Mouse (Mus musculus) MN1 (cell line): ENCODE measurements around the gene Spint4.
"Not testable (repeated sequence)": the region's sequence is repeated elsewhere in the genome, so short reads cannot be mapped to it uniquely, and the experiment has no call there.

Experiments used
- DNase-seq: peaks from one replicate; pipeline ENCODE4 v3.0.0-alpha.2; 2016; ENCODE audit warnings: low spot score

The Spint4 gene

DNA sequence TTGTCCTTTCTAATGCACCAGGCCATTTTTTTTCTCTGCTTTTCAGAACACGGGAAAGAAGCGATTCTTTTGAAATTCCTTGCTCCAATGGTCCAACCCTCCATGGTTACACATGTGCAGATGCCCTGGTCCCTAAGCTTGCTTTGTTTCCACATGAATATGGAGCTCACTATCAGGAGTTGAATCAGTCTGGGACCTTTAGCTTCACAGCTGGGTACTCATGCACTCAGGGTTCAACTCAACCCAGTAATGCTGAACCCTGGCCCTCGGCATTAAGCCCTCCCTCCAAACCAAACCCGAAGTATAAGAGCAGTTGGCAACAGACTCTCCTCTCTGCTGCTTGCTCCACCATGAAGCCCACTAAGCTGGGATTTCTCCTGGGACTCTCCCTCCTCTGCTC lies at the start of gene Spint4:
Spint4 (plus strand) TSS at position 301 of the 400 bp plus-strand sequence.
- DNase-seq = no peak

- DNase-seq = no peak
Observed at GRCm38 (mm10) chr2:164655858-164656257, 42.4 kb upstream of the Spint4 start, which contains the start of gene Wfdc10. Wfdc10 (plus strand) TSS chr2:164656046.

DNA sequence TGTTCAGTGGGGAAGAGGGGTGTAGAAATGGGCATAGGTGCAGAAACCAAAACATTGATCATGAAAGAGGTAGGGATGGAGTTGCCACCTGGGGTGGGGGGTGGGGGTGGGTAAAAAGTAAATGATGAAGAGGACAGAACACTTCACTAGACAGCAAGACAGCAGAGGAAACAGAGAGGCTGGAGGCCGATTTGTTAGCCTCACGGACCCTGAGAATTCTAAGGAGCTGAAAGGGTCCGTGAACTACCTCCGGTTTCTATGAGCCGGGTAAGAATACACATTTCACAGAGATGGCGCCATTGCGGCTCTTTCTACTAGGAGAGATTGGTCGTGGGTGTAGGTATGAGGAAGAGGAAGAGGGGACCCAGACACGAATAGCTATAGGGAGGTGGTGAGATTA lies 41.8 kb upstream of the Spint4 start, which contains the start of gene Wfdc9:
Wfdc9 (minus strand) TSS at position 101 of the 400 bp plus-strand sequence.
- no peak for DNase-seq

DNA sequence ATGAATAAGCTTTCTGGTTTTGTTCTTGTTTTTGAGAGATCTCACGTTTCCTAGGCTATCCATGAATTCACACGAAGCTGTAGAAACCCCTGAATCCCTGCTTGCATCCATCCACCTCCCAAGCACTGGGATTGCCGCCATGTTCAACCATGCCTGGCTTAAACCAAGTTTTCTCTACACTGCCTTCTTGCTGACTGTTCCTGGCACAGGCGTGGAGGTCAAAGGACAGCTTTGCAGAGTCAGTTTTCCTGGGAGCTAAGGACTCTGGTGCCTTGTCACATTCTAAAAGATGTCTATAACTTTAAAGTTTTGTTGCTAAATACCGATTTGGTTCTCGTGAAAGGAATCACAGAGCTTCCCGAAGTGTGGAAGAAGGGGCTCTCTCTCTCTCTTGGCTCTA lies 33.5 kb upstream of the Spint4 start:
- no peak for DNase-seq

DNA sequence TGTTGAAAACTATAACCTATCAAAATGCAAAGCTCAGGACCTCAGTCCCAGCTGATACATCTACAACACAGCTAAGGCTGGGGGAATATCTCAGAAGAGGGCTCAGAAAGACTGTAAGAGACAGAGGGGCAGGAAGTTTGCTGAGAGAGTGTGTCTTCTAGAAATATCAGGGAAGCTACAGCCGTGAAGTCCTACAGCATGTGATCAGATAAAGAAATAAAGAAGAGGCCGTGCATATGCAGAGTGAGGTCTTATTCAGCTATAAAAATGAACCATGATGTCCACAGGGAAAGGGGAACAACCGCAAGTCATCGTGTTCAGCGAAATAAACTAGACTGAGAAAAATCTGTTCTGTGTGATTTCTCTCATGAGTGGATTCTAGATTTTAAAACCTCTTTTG lies 28.0 kb upstream of the Spint4 start:
- no peak for DNase-seq

DNA sequence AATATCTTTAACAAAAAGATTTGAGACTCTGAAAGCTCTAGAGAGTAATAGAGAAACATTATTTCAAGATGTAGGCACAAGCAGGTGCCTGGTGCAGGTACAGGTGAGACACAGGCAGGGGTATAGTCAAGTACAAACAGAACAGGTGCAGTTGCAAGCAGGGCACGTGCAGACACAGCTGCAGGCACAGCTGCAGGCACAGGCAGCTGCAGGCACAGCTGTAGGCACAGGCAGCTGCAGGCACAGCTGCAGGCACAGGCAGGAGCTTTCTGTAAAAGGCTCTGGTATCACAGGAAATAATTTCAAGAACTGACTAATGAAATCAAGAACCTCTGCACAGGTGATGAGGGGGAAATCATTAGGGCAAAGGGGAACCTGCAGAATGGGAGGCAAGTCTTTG lies 27.4 kb upstream of the Spint4 start:
- no peak for DNase-seq

DNA sequence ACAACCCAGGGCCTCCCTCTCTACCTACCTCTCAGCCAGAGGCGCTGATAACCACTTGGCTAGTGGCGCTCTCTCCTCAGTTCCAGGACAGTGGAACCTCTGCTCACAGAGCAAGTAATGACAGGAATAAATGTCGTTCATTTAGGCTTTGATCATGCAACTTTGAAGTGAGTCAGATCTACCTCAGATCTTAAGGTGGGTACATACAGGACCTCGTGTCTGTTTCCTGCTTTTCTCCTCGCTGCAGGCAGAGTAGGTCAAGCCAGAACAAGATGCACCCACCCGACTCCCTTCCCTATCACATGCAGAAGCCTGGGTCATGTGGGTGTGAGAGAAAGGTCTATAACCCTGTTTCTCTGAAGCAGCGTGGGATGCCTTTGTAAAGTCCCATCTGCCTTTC lies 24.3 kb upstream of the Spint4 start, which contains the start of gene Wfdc11:
Wfdc11 (minus strand) TSS at position 101 of the 400 bp plus-strand sequence.
- DNase-seq = no peak

DNA sequence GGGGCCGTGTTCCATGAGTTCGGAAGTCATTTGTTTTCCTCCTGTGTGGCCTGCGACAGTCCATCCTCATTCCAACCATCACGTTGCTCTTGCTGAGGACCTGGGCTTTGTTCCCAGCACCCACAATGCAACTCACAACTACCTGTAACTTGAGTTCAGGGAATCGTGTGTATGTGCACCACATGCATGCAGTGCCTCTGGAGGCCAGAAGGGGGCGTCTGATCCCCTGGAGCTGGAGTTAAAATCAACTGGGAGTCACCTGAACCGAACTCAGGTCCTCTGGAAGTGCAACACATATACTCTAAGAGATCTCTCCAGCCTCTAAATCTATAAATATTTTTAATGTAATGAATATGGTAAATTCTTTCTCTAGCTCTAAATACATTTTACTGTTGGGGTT lies 22.2 kb upstream of the Spint4 start:
- no peak for DNase-seq

GRCm38 (mm10) chr2:164676916-164677685 lies 21.2 kb upstream of the Spint4 start:
- DNase-seq = no peak

GRCm38 (mm10) chr2:164678848-164679625 lies 19.3 kb upstream of the Spint4 start:
- peak; percentile 18 for DNase-seq

DNA sequence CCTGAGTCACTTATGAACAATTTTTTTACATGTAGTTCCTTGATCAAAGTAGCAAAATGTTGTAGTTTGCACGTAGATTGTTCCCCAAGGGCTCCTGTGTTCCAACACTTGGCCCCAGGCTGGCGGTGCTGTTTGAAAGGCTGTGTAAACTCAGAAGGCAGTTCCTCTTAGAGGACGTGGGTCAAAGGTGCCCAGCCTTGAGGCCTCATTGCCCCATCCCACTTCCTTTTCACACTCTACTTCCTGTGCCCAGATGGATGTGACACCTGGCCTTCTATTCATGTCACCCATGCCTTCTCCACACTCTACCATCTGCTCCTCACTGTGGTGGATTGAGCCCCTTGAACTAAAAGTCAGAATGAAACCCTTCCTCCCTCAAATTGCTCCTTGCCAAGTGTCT lies 18.4 kb upstream of the Spint4 start:
- DNase-seq = no peak

DNA sequence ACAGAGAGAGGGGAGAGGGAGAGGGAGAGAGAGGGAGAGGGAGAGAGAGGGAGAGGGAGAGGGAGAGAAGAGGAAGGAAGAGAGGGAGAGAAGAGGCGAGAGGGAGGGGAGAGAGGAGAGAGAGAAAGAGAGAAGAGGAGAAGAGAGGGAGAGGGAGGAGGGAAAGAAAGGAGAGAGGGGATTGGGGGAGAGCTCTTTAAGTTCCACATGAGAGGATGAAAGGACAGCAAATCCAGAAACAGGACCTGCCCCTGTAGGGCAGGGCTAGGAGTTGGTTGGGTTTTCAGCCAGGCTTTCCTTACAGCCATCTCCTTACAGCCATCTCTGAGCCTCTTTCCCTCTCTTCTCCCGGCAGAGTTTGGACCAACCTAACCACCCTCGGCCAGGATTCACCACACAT lies 13.5 kb upstream of the Spint4 start, which contains the start of gene Wfdc13:
Wfdc13 (plus strand) TSS at position 301 of the 400 bp plus-strand sequence.
- no peak for DNase-seq

DNA sequence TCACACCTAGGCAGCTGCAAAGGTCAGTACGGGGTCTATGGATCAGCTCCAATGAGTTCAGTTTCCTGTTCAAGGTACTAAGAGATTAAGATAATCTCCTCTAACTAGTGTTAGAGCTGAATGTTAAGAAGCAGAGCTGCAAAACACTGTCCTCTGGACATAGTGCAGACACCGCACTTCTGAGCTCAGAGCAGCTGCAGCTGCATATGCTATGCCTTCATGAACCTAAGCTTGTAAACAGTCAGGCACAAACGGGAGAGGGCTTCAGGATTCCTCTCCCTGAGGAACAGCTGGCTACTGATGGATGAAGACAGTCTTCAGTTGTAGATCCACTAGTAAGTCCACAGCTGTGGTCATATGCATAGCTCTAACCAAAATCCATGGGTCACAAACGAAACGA lies 2.7 kb downstream of the Spint4 start:
- DNase-seq = no peak

DNA sequence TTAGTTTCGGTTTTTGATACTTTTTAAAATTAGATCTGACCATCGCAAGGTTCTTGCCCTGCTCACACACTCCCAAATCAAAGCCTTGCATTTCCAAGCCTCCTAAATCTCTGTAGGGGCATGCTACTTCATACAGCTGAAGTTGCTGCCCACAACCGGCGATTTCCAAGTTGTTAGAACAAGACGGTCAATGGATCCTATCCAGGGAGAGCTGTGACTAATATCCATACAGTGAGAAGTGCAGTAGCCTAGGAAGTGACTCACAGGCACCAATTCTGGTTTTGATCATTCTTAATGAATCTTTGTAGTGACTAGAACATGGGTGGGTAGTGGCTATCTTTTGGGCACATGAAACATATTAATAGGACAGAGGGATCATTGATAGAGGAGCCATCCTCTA lies 3.5 kb downstream of the Spint4 start:
- DNase-seq = no peak

- DNase-seq = no peak
Observed at GRCm38 (mm10) chr2:164704235-164704634, 5.9 kb downstream of the Spint4 start.

DNA sequence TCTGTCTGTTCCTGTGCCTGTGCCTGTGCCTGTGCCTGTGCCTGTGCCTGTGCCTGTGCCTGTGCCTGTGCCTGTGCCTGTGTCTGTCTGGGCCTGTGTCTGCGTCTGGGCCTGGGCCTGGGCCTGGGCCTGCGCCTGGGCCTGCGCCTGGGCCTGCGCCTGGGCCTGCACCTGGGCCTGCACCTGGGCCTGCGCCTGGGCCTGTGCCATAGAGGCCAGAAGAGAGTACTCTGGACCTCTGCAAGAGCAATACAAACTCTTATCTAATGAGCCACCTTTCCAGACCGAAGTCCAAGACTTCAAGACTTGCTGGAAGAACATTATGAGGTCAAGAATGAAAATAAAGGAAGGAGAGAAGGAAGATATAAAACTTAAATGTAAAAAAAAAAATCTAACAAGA lies 7.0 kb downstream of the Spint4 start:
- no peak for DNase-seq

- no peak for DNase-seq
Observed at GRCm38 (mm10) chr2:164705991-164706390, 7.7 kb downstream of the Spint4 start.

- DNase-seq = no peak
Observed at GRCm38 (mm10) chr2:164715005-164715404, 16.7 kb downstream of the Spint4 start, which contains the start of gene Spint5. Spint5 (plus strand) TSS chr2:164715305.

- not testable (repeated sequence) for DNase-seq
Observed at GRCm38 (mm10) chr2:164716194-164716786, 18.0 kb downstream of the Spint4 start.

DNA sequence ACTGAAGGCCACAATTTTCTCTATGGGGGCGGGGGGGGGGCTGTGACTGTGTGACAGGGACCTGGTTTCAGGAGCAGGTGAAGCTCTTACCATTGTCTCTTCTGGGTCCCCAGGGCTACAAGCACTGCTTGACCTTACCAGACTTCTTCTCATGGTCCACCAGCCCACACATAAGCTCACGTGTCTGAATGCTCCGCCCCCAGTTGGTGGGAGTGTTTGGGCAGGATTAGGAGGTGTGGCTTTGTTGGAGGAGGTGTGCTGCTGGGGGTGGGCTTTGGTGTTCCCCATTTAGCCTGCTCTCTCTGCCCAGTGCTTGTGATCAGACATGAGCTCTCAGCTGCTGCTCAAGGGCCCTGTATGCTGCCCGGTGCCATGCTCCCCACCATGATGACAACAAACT lies 25.0 kb downstream of the Spint4 start:
- no peak for DNase-seq

DNA sequence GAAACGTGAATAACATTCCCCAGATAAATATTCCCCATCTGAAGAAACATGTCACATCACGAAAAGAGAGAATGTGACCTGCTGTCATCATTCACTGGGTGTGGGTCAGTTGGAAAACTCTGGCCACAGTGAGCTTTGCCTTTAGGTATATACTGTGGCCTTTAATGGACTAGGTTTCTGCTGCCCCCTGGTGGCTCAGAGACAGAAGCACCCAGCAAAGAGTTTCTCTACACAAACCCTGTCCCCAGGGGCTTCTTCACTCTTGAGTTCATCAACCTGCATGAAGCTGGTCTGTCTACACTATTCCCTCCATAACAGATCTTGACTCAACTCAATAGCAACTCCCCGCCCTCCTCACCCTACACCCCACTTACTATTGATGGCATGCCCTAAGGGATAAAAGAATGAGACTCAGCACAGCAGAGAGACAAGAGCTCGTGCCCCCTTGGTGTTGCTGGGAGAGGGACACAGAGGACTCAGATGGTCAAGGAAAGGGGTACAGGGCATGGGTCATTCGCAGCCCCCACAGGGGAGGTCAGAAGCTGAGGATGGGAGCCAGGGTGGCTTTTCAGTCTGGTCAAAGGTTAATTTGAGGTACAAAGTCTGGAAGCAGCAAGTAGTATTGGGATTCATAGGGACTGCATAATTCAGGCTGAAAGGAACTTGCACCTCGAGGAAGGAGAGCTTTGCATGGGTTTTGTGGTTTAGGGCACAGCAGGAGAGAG lies 27.8 kb downstream of the Spint4 start:
- peak; percentile 72 for DNase-seq

DNA sequence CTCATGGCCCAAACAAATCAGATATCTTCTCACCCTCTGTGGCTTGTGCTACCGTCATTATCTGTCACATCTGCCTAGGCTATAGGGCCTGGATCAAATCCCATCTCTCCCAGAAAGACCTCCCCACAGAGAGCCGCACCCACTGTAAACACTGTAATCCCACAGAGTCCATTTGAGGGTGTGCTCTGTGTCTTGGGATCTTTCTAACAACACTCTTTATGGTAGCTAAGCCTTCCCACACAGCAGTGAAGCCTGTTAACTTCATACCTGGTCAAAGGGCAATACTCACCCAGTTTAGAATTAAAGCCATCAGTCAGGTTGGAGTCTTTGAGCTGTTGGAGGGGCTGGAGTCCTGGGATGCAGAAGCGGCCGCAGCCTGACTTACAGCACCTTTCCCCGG lies 33.4 kb downstream of the Spint4 start:
- DNase-seq = no peak
